Mouse (Mus musculus) layer of hippocampus, adult 11-12 months (tissue): ENCODE results near the gene Olfr1494.

Experiments used
- DNase-seq: peaks from one replicate; pipeline ENCODE4 v3.0.0; 2022; ENCODE audit warnings: low spot score

Gene Olfr1494

GRCm38 (mm10) chr19:13739428-13739827, at the start of gene Olfr1494:
TSS of gene Olfr1494 (plus strand) at chr19:13739728.
- no peak for DNase-seq

- DNase-seq = no peak
Observed at GRCm38 (mm10) chr19:13696968-13697367, 42.6 kb upstream of the Olfr1494 start, which contains the start of gene Olfr1491. TSS of gene Olfr1491 (plus strand) at chr19:13697268.

- no peak for DNase-seq
Observed at GRCm38 (mm10) chr19:13722978-13723377, 16.6 kb upstream of the Olfr1494 start, which contains the start of gene Olfr1493-ps1. TSS of gene Olfr1493-ps1 (plus strand) at chr19:13723278.

- no peak for DNase-seq
Observed at GRCm38 (mm10) chr19:13749366-13749765, 9.8 kb downstream of the Olfr1494 start.

- DNase-seq = no peak
Observed at GRCm38 (mm10) chr19:13764306-13764705, 24.8 kb downstream of the Olfr1494 start, which contains the start of gene Olfr1495. TSS of gene Olfr1495 (plus strand) at chr19:13764606.

GRCm38 (mm10) chr19:13768565-13769276, 29.2 kb downstream of the Olfr1494 start:
- no peak for DNase-seq

- no peak for DNase-seq
Observed at GRCm38 (mm10) chr19:13777578-13777977, 38.0 kb downstream of the Olfr1494 start, which contains the start of gene Olfr1496. TSS of gene Olfr1496 (plus strand) at chr19:13777878.

- no peak for DNase-seq
Observed at GRCm38 (mm10) chr19:13798102-13798501, 58.6 kb downstream of the Olfr1494 start, which contains the start of gene Olfr1497. TSS of gene Olfr1497 (minus strand) at chr19:13798202.
